Mouse (Mus musculus) T-helper 2 cell (primary cell): ENCODE measurements around the gene Pank2.
"Not testable (repeated sequence)": the region's sequence is repeated elsewhere in the genome, so short reads cannot be mapped to it uniquely, and the experiment has no call there.

Experiments
- in situ Hi-C: fragments of 300-600 bp; cut with MboI, MseI; formaldehyde crosslinking; loops from one replicate; pipeline ENCODE4 v1.15.1; 2025; ENCODE audit warnings: high pct_unique_total_duplicates

Pank2 gene

DNA sequence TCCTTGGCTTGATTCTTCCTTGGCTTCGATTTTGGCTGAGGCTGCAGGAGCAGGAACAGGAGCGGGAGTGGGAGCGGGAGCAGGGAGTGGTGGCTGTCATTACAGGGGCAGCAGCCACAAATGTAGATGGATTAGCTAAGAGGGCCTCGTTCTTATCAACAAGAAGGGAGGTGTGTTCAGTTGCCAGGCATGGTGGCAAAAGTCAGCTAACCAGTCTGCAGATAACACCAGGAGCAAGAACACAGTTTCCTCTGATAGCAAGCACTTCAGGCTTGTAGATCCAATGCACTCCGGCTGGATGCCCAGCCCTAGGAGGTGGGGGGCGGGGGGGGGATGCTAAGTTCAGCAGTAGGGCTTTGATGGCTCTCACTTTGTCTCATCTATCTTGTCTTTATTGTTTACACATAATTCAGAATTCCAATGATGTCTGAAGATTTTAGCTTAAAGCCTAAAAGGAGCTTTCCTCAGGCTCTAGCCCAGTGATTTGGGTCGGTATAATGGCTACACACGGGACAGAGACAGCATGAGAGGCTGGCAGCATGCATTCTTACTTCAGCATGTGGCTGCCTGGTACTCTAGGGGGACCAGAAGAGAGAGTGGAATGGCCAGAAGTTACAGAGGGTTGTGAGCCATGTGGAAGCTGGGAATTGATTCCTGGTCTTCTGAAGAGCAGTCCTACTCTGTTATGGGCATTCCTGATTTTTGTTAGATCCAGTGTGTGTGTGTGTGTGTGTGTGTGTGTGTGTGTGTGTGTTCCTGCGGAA, 1.6 kb upstream of the Pank2 start:
- in situ Hi-C loops = no loop called here

GRCm38 (mm10) chr2:131261481-131262212, 648 bp upstream of the Pank2 start:
- in situ Hi-C loops = no loop called here

- in situ Hi-C loops = no loop called here
These were observed 680 bp downstream of the Pank2 start for GRCm38 (mm10) chr2:131262680-131263670.

DNA sequence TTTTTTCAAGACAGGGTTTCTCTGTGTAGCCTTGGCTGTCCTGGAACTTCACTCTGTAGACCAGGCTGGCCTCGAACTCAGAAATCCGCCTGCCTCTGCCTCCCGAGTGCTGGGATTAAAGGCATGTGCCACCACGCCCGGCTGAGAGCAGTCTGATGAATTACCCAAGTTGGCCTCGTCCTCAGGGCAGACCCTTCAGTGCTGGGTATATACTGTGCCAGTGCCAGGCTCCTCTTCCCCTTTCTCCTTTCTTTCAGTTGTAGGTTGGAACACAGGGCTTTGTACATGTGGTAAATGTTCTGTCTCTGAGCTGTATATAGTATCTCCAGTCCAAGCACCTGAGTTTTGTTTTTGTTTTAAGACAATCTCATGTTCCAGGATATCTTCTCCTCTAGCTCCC, 1.7 kb downstream of the Pank2 start:
- in situ Hi-C loops = no loop called here

- in situ Hi-C loops = no loop called here
These were observed 2.8 kb downstream of the Pank2 start for GRCm38 (mm10) chr2:131265056-131265455.

DNA sequence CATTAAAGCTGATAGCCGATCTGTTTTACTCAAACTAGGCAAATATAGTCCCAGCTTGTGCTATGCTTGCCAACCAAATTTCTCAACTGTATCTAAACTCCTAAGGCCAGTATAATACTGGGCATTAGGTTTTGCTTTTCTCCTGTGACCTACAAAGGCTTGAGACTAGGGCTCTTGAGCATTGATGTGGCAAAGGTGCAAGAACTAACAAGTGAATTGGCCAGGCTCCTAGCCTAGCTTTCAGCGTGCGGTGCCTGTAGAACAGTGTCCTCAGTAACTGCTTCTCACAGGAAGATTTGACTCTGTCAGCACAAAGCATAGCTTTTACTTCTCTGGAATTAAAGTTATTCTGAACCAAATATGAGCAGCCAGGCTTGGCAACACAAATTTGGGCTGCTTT, 13.2 kb downstream of the Pank2 start:
- in situ Hi-C loops = no loop called here

- in situ Hi-C loops = no loop called here
These were observed 14.4 kb downstream of the Pank2 start for GRCm38 (mm10) chr2:131276722-131277121.

DNA sequence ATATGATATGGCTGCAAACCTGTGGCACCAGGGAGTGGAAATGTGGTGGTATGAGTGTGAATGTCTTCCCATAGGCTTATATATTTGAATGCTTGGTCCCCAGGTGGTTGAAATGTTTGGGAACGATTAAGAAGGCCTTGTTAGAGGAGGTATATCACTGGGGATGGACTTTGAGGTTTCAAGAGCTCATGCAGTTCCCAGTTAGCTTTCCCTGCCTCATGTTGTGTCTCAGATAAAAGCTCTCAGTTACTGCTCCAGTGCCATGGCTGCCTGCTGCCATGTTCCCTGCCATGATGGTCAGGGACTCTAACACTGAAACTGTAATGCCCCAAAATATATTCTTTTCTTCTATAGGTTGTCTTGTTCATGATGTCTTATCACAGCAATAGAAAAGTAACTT, 19.3 kb downstream of the Pank2 start:
- in situ Hi-C loops = loop anchor here (10.0 kb wide), 1 partner anchor 143 kb away; no protein-coding TSS in a partner anchor

- in situ Hi-C loops = loop anchor here (10.0 kb wide), 1 partner anchor 139 kb away; no protein-coding TSS in a partner anchor
These were observed 24.0 kb downstream of the Pank2 start for GRCm38 (mm10) chr2:131286276-131286675.

DNA sequence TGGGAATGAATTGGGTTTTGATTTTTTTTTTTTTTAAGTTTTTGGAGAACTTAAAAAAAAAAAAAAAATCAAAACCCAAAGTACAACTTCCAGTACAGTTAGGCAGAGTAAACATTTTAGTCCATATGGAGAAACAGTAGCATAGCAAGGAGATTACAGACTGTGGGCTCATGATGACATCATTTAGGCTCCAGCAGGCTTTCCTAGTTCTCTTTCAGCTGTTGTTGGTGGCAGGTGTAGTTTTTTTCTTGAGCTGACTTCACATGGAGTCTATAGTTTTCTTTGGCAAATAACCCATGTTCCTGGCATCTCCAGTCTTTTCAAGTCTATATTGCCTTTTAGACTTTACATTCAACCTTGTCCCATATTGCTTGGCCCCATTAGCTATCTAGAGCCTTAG, 28.4 kb downstream of the Pank2 start:
- in situ Hi-C loops = no loop called here

- in situ Hi-C loops = no loop called here
These were observed 34.5 kb downstream of the Pank2 start for GRCm38 (mm10) chr2:131296746-131297261.

- in situ Hi-C loops = not testable (repeated sequence)
These were observed 36.4 kb downstream of the Pank2 start for GRCm38 (mm10) chr2:131298674-131299073.

DNA sequence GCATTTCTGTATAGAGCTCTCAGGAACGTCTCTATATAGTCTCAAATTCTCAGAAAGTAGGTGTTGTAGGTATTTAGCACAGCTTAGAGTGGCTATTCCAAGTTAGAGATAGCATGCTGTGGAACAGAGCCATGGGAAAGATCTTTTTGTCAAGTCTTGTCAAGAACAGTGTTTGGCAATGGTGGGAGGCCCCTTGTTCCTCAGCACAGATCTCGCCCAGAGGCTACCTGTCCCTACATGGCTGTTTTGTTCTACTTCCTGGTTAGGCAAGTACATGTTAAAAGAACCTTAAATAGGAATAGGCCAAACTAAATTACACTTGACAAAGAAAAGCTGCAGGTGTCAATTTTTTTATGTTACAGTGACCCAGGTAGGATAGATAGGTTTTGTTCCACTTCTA, 38.2 kb downstream of the Pank2 start:
- in situ Hi-C loops = no loop called here

GRCm38 (mm10) chr2:131301635-131302034, 39.3 kb downstream of the Pank2 start:
- in situ Hi-C loops = no loop called here

GRCm38 (mm10) chr2:131304497-131304896, 42.2 kb downstream of the Pank2 start:
- in situ Hi-C loops = no loop called here

- in situ Hi-C loops = not testable (repeated sequence)
These were observed 42.9 kb downstream of the Pank2 start for GRCm38 (mm10) chr2:131305226-131305625.

DNA sequence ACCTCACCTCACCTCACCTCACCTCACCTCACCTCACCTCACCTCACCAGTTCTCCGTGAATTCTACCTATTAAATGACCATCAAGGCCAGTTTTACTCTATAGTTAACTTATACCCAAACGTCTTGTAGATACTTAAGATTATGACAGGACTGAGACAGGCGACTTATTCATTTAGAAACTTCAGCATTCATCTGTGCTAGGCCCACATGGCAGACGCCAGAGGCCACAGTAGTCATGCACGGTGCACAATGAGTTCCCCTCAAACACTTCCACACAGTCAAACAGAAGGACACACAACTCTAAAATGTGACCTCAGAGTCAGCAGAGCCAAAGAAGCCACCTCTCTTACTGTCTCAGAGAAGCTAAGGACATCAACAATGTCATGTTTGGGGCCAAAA, 45.1 kb downstream of the Pank2 start:
- in situ Hi-C loops = no loop called here

GRCm38 (mm10) chr2:131307822-131308221, 45.5 kb downstream of the Pank2 start:
- in situ Hi-C loops = no loop called here

DNA sequence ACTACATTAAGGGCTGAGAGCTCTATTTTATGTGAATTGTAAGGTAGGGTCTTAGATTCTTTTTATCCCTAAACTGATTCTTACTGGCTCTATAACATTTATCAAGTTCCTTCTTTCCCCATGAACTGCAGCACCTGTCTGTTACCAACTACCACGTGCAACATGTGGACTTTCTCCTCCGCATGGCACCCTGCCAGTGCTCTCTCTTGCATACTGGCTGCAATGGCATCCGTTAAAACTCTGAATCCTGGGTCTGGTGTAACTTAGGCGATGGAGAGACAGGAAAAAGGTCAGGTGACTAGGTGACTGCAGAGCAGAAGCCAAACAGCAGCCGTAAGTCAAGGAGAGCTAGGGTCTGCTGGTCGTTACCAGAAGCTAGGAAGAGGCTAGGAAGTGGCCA, 47.0 kb downstream of the Pank2 start:
- in situ Hi-C loops = no loop called here

GRCm38 (mm10) chr2:131316167-131316566, 53.9 kb downstream of the Pank2 start:
- in situ Hi-C loops = no loop called here

DNA sequence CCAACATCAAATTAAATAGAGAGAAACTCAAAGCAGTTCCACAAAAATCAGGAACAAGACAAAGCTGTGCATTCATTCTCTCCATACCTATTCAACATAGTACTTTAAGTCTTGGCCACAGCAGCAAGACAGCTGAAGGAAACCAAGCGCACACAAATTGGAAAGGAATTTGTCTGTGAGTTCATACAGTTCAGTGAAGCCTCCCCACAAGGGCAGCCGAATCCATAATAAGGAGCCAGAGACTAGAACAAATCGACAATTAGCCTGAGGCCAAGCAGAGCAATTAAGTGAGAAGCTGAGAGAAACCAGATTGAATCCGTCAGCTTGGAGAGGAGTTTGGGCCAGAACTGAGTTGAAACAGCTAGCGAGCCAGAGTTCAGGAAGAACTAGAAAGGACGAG, 57.1 kb downstream of the Pank2 start:
- in situ Hi-C loops = no loop called here

DNA sequence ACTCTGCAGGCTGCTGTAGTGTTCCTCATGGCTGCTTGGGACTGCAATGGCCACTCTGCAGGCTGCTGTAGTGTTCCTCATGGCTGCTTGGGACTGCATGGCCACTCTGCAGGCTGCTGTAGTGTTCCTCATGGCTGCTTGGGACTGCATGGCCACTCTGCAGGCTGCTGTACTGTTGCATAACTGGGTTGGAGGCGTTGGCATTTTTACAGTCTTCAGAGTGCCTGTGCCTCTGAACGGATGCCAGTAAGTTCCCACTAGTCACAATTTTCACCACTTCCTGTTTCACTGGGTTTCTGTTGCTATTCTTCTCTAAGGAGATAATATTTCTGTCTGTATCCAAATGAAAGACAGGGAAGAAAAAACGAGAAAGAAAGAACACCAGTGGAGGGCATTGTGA, 58.9 kb downstream of the Pank2 start:
- in situ Hi-C loops = not testable (repeated sequence)
